Mouse (Mus musculus): ENCODE data around the gene Cdk17.
A peak's percentile ranks its signal among the peaks of the same experiment; 100 is the strongest.

Cdk17 gene

GRCm38 (mm10) chr10:93227921-93228320 is 67.2 kb downstream of the Cdk17 start:
- peak in 1 of 2 experiments; percentile 29 for DNase-seq (ENCODE audit: low spot score in 2 of 2)

- no peak for DNase-seq (ENCODE audit: low spot score in 2 of 2)
These were observed 67.8 kb downstream of the Cdk17 start for GRCm38 (mm10) chr10:93228401-93229007.

GRCm38 (mm10) chr10:93231490-93231889 is 70.8 kb downstream of the Cdk17 start:
- peak in 1 of 2 experiments; percentile 18 for DNase-seq (ENCODE audit: low spot score in 2 of 2)

DNA sequence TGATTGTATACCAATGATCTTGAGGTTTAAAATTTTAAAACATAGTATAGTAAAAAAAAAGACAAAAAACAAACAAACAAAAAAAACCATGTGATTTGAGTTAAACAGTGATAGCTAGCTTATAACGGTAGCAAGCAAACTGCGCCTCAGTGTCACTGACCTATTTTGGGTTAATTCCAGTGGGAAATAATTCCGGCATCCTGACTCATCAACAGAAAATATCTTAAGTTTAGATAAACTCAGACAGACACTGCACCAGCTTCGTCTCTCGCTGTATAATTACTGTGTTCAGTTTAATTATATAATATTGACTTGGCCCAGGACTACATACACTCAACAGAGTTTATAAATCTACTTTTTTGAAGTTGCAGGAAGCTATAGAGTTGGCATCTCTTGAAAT is 71.2 kb downstream of the Cdk17 start:
- DNase-seq (ENCODE audit: low spot score in 2 of 2) = no peak

DNA sequence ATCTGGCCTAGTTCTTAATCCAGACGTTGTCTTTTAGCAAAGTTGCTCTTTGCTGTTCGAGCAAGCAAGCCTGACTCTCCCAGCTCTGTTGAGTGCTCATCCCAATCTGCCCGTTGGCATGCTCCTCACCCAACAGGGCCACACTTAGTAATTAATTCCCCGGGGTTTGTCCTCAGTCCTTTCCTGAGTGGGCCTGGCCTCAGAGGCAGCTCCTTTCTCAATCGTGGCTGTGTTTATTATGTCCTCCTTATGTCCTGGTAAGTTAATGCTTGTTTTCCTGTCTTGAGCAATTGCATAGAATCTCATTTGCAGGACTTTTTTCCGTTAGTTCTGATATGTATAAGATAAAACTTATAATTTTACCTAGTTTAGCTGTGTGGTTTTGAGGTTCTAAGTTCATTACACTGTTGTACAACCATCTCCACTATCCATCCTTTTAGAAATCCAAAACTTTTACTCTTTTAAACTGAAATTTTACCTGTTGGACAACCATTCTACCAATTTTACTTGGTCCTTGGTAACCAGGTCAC is 73.1 kb downstream of the Cdk17 start:
- no peak for DNase-seq (ENCODE audit: low spot score in 2 of 2)

GRCm38 (mm10) chr10:93234692-93235091 is 74.0 kb downstream of the Cdk17 start:
- no peak for DNase-seq (ENCODE audit: low spot score in 2 of 2)

- DNase-seq (ENCODE audit: low spot score in 2 of 2) = no peak
These were observed 78.6 kb downstream of the Cdk17 start for GRCm38 (mm10) chr10:93239201-93239806.

GRCm38 (mm10) chr10:93242208-93242607 is 81.5 kb downstream of the Cdk17 start:
- no peak for DNase-seq (ENCODE audit: low spot score in 2 of 2)

GRCm38 (mm10) chr10:93242861-93243260 is 82.2 kb downstream of the Cdk17 start:
- DNase-seq (ENCODE audit: low spot score in 2 of 2) = no peak

DNA sequence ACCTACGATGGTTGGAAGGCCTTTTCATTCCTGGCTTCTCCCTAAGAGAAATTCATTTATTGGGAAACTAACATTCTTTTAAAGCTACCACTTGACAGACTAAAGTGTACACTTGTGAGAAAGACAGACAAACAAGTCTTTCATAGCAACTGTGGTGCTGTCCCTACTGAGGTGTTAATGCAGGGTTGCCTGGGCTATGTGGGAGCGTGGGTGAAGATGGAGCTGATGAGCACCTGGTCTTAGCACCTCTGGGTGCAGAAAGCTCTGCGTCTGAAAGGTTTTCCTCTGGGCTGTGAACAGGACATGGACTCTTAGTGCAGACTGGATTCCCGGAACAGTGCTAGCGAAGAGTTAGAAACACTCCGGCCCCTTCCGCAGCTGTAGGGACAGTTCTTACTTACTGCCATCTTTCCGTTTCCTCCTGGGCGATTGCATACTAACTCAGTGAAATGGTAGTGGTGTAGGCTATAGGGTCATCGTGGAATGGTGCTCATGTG is 83.6 kb downstream of the Cdk17 start:
- peak in 1 of 2 experiments; percentile 4 for DNase-seq (ENCODE audit: low spot score in 2 of 2)

- peak in 1 of 2 experiments; percentile 0 for DNase-seq (ENCODE audit: low spot score in 2 of 2)
These were observed 85.7 kb downstream of the Cdk17 start for GRCm38 (mm10) chr10:93246185-93246920.

DNA sequence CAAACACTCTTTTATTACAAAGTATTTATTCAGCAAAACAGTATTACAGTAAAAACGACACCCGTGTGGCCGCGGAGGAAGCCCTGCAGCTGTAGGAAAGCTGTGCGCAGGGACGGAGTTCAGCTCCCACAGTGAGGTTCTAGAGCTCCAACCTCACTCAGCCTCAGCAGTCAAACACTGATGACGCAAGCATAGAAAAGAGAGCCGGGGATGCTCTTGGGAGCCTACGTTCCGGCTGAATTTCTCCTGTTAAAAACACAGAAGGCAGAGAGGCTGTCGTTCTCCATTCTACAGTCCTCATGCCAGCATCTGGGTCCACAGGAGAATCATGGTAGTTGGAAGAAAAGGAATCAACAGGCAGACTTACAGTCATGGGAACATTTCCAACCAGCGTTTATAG is 86.7 kb downstream of the Cdk17 start:
- peak in 1 of 2 experiments; percentile 31 for DNase-seq (ENCODE audit: low spot score in 2 of 2)

- DNase-seq (ENCODE audit: low spot score in 2 of 2) = no peak
These were observed 87.2 kb downstream of the Cdk17 start for GRCm38 (mm10) chr10:93247902-93248301.

GRCm38 (mm10) chr10:93248416-93248815 is 87.7 kb downstream of the Cdk17 start:
- no peak for DNase-seq (ENCODE audit: low spot score in 2 of 2)

GRCm38 (mm10) chr10:93249901-93250300 is 89.2 kb downstream of the Cdk17 start:
- no peak for DNase-seq (ENCODE audit: low spot score in 2 of 2)

DNA sequence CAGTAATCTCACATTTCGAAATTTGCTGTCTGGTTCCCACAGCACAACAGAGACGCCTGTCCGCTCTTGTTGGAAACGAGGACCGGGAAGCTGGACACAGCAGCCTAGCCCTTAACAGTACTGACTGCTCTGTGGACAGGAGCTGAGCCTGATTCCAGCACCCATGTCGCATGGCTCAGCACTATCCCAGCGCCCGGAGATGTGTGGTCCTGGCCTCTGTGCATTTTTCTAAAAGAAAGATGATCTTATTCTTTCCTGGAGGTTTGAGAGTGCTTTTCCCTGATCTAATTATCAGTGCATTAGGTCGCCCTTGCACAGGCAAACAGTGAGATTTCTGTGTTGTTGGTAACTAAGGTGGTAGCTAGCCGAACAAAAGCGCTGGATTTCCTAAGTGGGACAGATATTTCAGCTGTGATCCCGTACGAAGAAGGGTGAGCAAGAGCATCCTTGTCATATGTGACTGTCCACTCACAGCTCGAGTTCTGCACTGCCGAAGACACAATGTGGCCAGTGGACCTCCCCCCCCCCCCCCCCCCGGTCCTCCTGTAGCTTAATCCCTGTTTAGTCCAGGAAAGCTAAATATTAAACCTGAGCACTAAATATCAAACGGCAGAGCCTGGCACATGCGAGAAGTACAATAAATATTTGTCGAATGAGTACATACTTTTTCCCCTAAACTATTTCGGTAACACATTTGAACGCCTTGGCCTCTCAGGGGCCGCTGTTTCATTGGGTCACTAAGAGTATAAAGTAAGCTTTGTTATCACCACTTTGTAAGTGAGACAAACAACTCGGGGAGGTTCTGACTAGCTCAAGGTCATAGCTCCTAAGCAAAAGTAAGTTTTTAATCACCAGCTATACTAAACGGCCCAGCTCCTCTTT is 90.0 kb downstream of the Cdk17 start:
- no peak for DNase-seq (ENCODE audit: low spot score in 2 of 2)

DNA sequence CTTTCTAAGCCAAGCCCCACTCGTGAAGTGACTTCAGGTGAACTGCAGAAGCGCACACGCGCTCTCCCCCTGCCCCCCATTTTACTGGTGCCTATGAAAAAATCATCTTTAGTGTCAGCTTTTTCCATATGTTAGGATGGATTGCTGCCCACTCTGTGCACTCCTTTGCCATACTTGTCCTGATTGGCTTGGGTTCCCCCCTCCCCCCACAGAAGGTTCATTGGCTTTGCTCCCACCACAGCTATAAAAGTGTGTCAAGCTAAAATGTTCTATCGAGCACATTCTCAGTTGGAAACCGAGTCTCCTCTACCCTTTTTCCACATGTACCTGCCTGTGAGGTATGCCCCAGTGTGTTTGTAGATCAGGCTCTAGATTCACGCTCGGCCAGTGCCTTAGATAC is 90.8 kb downstream of the Cdk17 start:
- no peak for DNase-seq (ENCODE audit: low spot score in 2 of 2)

GRCm38 (mm10) chr10:93252661-93253060 is 92.0 kb downstream of the Cdk17 start:
- no peak for DNase-seq (ENCODE audit: low spot score in 2 of 2)

GRCm38 (mm10) chr10:93253156-93253555 is 92.5 kb downstream of the Cdk17 start:
- DNase-seq (ENCODE audit: low spot score in 2 of 2) = no peak

- DNase-seq (ENCODE audit: low spot score in 2 of 2) = no peak
These were observed 94.6 kb downstream of the Cdk17 start for GRCm38 (mm10) chr10:93255294-93255693.

- DNase-seq (ENCODE audit: low spot score in 2 of 2) = no peak
These were observed 99.2 kb downstream of the Cdk17 start for GRCm38 (mm10) chr10:93259826-93260225.

Data from right cerebral cortex, adult 2 months (tissue).